Mouse (Mus musculus) heart, adult 2 months (tissue): ENCODE results near the gene Dolk. TPM values are rescaled to one million over a fixed set of nuclear protein-coding genes. Genes with fewer than 3 reads are reported as not detected.

ENCODE experiments used
- DNase-seq, 2 experiments: peaks; one replicate each; pipeline ENCODE4 v3.0.0; 2021
- H3K27ac ChIP-seq: fragments of 200-600 bp; 2 replicates; pipeline ENCODE4 v1.8.1; 2022
- H3K27me3 ChIP-seq: fragments of 200-500 bp; 2 replicates; pipeline ENCODE4 v1.6.1; 2012; ENCODE audit warnings: mild to moderate bottlenecking, low read length, inconsistent platforms, mixed read lengths; ENCODE audit not compliant: control insufficient read depth, insufficient read depth
- H3K36me3 ChIP-seq: fragments of 200-500 bp; 2 replicates; pipeline ENCODE4 v1.6.1; 2012; ENCODE audit warnings: low read length, inconsistent platforms; ENCODE audit not compliant: control insufficient read depth, insufficient read depth
- H3K4me1 ChIP-seq: fragments of 200-500 bp; 2 replicates; pipeline ENCODE4 v1.6.1; 2011; ENCODE audit warnings: low read length; ENCODE audit not compliant: control insufficient read depth, insufficient read depth
- H3K4me3 ChIP-seq: fragments of 200-600 bp; 2 replicates; pipeline ENCODE4 v1.8.1; 2022
- H3K79me2 ChIP-seq: fragments of 200-500 bp; replicated peaks from 2 replicates; pipeline ENCODE4 v1.6.1; 2012; ENCODE audit warnings: mild to moderate bottlenecking, inconsistent platforms, low read length, moderate library complexity, mixed read lengths; ENCODE audit not compliant: control insufficient read depth, insufficient read depth
- H3K9ac ChIP-seq: fragments of 200-500 bp; 2 replicates; pipeline ENCODE4 v1.6.1; 2012; ENCODE audit warnings: low read depth, mild to moderate bottlenecking, control low read depth, inconsistent platforms, low read length, mixed read lengths
- CTCF ChIP-seq: fragments of 200-600 bp; IDR thresholded peaks from 2 replicates; pipeline ENCODE4 v1.8.1; 2022; ENCODE audit warnings: antibody characterized with exemption, mild to moderate bottlenecking, moderate library complexity
- EP300 ChIP-seq: fragments of 200-500 bp; IDR thresholded peaks from 2 replicates; pipeline ENCODE4 v1.6.1; 2011; ENCODE audit warnings: low read depth, low read length, control low read depth; ENCODE audit not compliant: insufficient read depth
- POLR2A ChIP-seq: fragments of 200-500 bp; IDR thresholded peaks from 2 replicates; pipeline ENCODE4 v1.6.1; 2011; ENCODE audit warnings: mild to moderate bottlenecking, low read depth, low read length, control low read depth; ENCODE audit not compliant: insufficient read depth
- WGBS: fragments of 180-500 bp; shearing (Covaris S2); methylation state at CpG from one replicate; pipeline ENCODE4 v1.1.7; 2018; 5-methylcytosine and 5-hydroxymethylcytosine counted together
- intact Hi-C: fragments of 180-260 bp; cut with DNase I; formaldehyde crosslinking; loops from one replicate; pipeline ENCODE4 v1.15.1; 2025
- polyA plus RNA-seq: library from polyadenylated mRNA; depleted of rRNA; stranded (reverse); fragments of >200 nt; gene quantifications from 2 replicates; pipeline ENCODE4 v1.2.3, GENCODE M21; 2012; rRNA removed
- total RNA-seq, 2 experiments: library from RNA; stranded (reverse); gene quantifications; 2 replicates each; pipeline ENCODE4 v1.2.3; 2021

Dolk gene
- total and polyA plus RNA-seq, 3 experiments = 21.6 to 25.3 (median 23.9) TPM

GRCm38 (mm10) chr2:30236426-30237198 is 49.5 kb downstream of the Dolk start:
- Histone ChIP-seq H3K4me1 (peaks cover 25% of the 10 kb centered on the region), H3K27ac (peak overlapping the region; percentile 98), H3K36me3 (peaks cover 14% of the 10 kb centered on the region), H3K79me2 (no peaks in the 10 kb centered on the region; the same call in 1 of the 2 replicates), H3K4me3 (peak overlapping the region; percentile 81), H3K9ac (peak overlapping the region; percentile 62), H3K27me3 (no peaks in the 10 kb centered on the region)
- intact Hi-C loops = loop anchor here (1.0 to 2.0 kb wide), 3 partner anchors 30 to 60 kb away; no protein-coding TSS in a partner anchor
- no peak for TF ChIP-seq CTCF
- TF ChIP-seq POLR2A = no peak
- TF ChIP-seq EP300 = no peak
- 3% methylated on average over 18 of the region's 18 CpGs for WGBS
- peak in 1 of 2 experiments; percentile 21 for DNase-seq

GRCm38 (mm10) chr2:30235593-30235992 is 50.5 kb downstream of the Dolk start:
- DNase-seq = no peak
- Histone ChIP-seq H3K79me2 (no peaks in the 10 kb centered on the region; the same call in 1 of the 2 replicates), H3K27me3 (no peaks in the 10 kb centered on the region), H3K27ac (no peak overlapping the region), H3K4me3 (no peak overlapping the region), H3K9ac (no peak overlapping the region), H3K4me1 (peaks cover 17% of the 10 kb centered on the region), H3K36me3 (peaks cover 4% of the 10 kb centered on the region)
- intact Hi-C loops = no loop called here
- 69% methylated on average over 5 of the region's 5 CpGs for WGBS
- no peak for TF ChIP-seq POLR2A
- TF ChIP-seq EP300 = no peak
- TF ChIP-seq CTCF = no peak

Other genes starting within 250 kb of the Dolk start
- gene Wdr34, start 237.5 kb downstream of the Dolk start, total RNA-seq = 1 to 10 TPM; 6.4 TPM
- gene Wdr34, start 237.5 kb downstream of the Dolk start, polyA plus RNA-seq = 10.3 and 11.6 TPM in 2 replicates
- 10 to 100 TPM; 88.7 to 96.7 TPM for gene Set, start 229.0 kb downstream of the Dolk start, total RNA-seq
- 21.9 and 36.4 TPM in 2 replicates for gene Set, start 229.0 kb downstream of the Dolk start, polyA plus RNA-seq
- 10 to 100 TPM in 1 of 2 experiments, 1 to 10 TPM in 1; 8.8 to 10.4 TPM for gene Pkn3, start 208.7 kb downstream of the Dolk start, total RNA-seq
- 13.6 and 15.0 TPM in 2 replicates for gene Pkn3, start 208.7 kb downstream of the Dolk start, polyA plus RNA-seq
- 1 to 10 TPM; 2.8 to 3.6 TPM for gene Zdhhc12, start 192.7 kb downstream of the Dolk start, total RNA-seq
- 10.3 and 15.8 TPM in 2 replicates for gene Zdhhc12, start 192.7 kb downstream of the Dolk start, polyA plus RNA-seq
- gene Zer1, start 161.7 kb downstream of the Dolk start, total RNA-seq = 10 to 100 TPM; 21.9 to 26.6 TPM
- 45.1 TPM in 2 replicates for gene Zer1, start 161.7 kb downstream of the Dolk start, polyA plus RNA-seq
- gene Tbc1d13, start 152.6 kb downstream of the Dolk start, total RNA-seq = 10 to 100 TPM; 17.2 to 17.4 TPM
- 25.4 and 33.7 TPM in 2 replicates for gene Tbc1d13, start 152.6 kb downstream of the Dolk start, polyA plus RNA-seq
- gene Endog, start 114.8 kb downstream of the Dolk start, total RNA-seq = 10 to 100 TPM; 90.6 to 93.3 TPM
- 87.4 and 119 TPM in 2 replicates for gene Endog, start 114.8 kb downstream of the Dolk start, polyA plus RNA-seq
- gene Spout1, start 107.9 kb downstream of the Dolk start, total RNA-seq = 1 to 10 TPM; 5.1 to 5.4 TPM
- 9.4 and 10.3 TPM in 2 replicates for gene Spout1, start 107.9 kb downstream of the Dolk start, polyA plus RNA-seq
- gene Kyat1, start 80.5 kb downstream of the Dolk start, total RNA-seq = 10 to 100 TPM; 32.1 to 35.7 TPM
- gene Kyat1, start 80.5 kb downstream of the Dolk start, polyA plus RNA-seq = 57.5 and 68.6 TPM in 2 replicates
- gene Lrrc8a, start 48.6 kb downstream of the Dolk start, total RNA-seq = 10 to 100 TPM; 68.2 to 83.3 TPM
- gene Lrrc8a, start 48.6 kb downstream of the Dolk start, polyA plus RNA-seq = 46.4 and 49.1 TPM in 2 replicates
- gene Gm28035, start 45.8 kb downstream of the Dolk start, total RNA-seq = 1 to 10 TPM; 4.6 to 6.0 TPM
- 7.6 and 14.7 TPM in 2 replicates for gene Gm28035, start 45.8 kb downstream of the Dolk start, polyA plus RNA-seq
- 100 to 1,000 TPM; 112 to 148 TPM for gene Phyhd1, start 20.1 kb downstream of the Dolk start, total RNA-seq
- 108 and 180 TPM in 2 replicates for gene Phyhd1, start 20.1 kb downstream of the Dolk start, polyA plus RNA-seq
- 1 to 10 TPM; 2.6 to 6.3 TPM for gene Gm28038, start 5.3 kb downstream of the Dolk start, total RNA-seq
- gene Gm28038, start 5.3 kb downstream of the Dolk start, polyA plus RNA-seq = not detected in 2 replicates
- gene Nup188, start 63 bp upstream of the Dolk start, total RNA-seq = 10 to 100 TPM; 15.3 to 16.9 TPM
- gene Nup188, start 63 bp upstream of the Dolk start, polyA plus RNA-seq = 15.3 and 18.4 TPM in 2 replicates
- gene Sh3glb2, start 73.0 kb upstream of the Dolk start, total RNA-seq = 10 to 100 TPM; 37.7 to 40.6 TPM
- gene Sh3glb2, start 73.0 kb upstream of the Dolk start, polyA plus RNA-seq = 125 and 143 TPM in 2 replicates
- gene Miga2, start 77.9 kb upstream of the Dolk start, total RNA-seq = 10 to 100 TPM; 74.2 to 90.3 TPM
- 64.3 and 98.7 TPM in 2 replicates for gene Miga2, start 77.9 kb upstream of the Dolk start, polyA plus RNA-seq
- 1 to 10 TPM; 5.9 to 9.0 TPM for gene Dolpp1, start 105.9 kb upstream of the Dolk start, total RNA-seq
- 23.5 and 25.1 TPM in 2 replicates for gene Dolpp1, start 105.9 kb upstream of the Dolk start, polyA plus RNA-seq
- gene Crat, start 129.5 kb upstream of the Dolk start, total RNA-seq = 100 to 1,000 TPM; 452 to 542 TPM
- 695 and 713 TPM in 2 replicates for gene Crat, start 129.5 kb upstream of the Dolk start, polyA plus RNA-seq
- gene Ptpa, start 129.7 kb upstream of the Dolk start, total RNA-seq = 10 to 100 TPM; 82.7 to 91.2 TPM
- 88.7 and 107 TPM in 2 replicates for gene Ptpa, start 129.7 kb upstream of the Dolk start, polyA plus RNA-seq
- gene Ier5l, start 187.9 kb upstream of the Dolk start, total RNA-seq = 1 to 10 TPM; 2.8 to 3.0 TPM
- gene Ier5l, start 187.9 kb upstream of the Dolk start, polyA plus RNA-seq = 3.4 and 5.6 TPM in 2 replicates